Mouse (Mus musculus) forebrain, embryonic 13.5 days (tissue): ENCODE results near the gene Arhgef19. TPM values are rescaled to one million over a fixed set of nuclear protein-coding genes. Genes with fewer than 3 reads are reported as not detected.

Experiments
- ATAC-seq: fragments of 200-750 bp; cut with Nextera tagmentation; 2 replicates; pipeline ENCODE4 v1.8.0; 2017
- H3K27ac ChIP-seq: fragments of 300-500 bp; sonication (generic); 2 replicates; pipeline ENCODE4 v1.5.1; 2015; ENCODE audit warnings: inconsistent platforms, mild to moderate bottlenecking, moderate library complexity
- H3K27me3 ChIP-seq: fragments of 300-500 bp; sonication (generic); 2 replicates; pipeline ENCODE4 v1.6.1; 2015; ENCODE audit warnings: mild to moderate bottlenecking, inconsistent platforms
- H3K36me3 ChIP-seq: fragments of 300-500 bp; sonication (generic); 2 replicates; pipeline ENCODE4 v1.6.1; 2015; ENCODE audit warnings: mild to moderate bottlenecking, inconsistent platforms; ENCODE audit not compliant: poor library complexity, severe bottlenecking
- H3K4me1 ChIP-seq: fragments of 300-500 bp; sonication (generic); 2 replicates; pipeline ENCODE4 v1.6.1; 2015; ENCODE audit warnings: inconsistent platforms
- H3K4me2 ChIP-seq: fragments of 300-500 bp; sonication (generic); 2 replicates; pipeline ENCODE4 v1.6.1; 2015; ENCODE audit warnings: inconsistent platforms, mild to moderate bottlenecking, moderate library complexity
- H3K4me3 ChIP-seq: fragments of 300-500 bp; sonication (generic); 2 replicates; pipeline ENCODE4 v1.5.1; 2015; ENCODE audit warnings: mild to moderate bottlenecking, inconsistent platforms
- H3K9ac ChIP-seq: fragments of 300-500 bp; sonication (generic); 2 replicates; pipeline ENCODE4 v1.6.1; 2015; ENCODE audit warnings: mild to moderate bottlenecking, inconsistent platforms
- H3K9me3 ChIP-seq: fragments of 300-500 bp; sonication (generic); replicated peaks from 2 replicates; pipeline ENCODE4 v1.6.1; 2016; ENCODE audit warnings: inconsistent platforms
- WGBS: fragments of 180-500 bp; shearing (Covaris S2); methylation state at CpG from one replicate; pipeline ENCODE4 v1.1.7; 2015; 5-methylcytosine and 5-hydroxymethylcytosine counted together
- polyA plus RNA-seq: library from polyadenylated mRNA; unstranded; fragments of >200 nt; fragmentation: Nextera tagmentation; extraction: Ambion mirVana; gene quantifications from 2 replicates; pipeline ENCODE4 v1.2.1, GENCODE M21; 2015

Arhgef19 gene
- polyA plus RNA-seq, 1 experiment from 2014 or later = 1.2 TPM

GRCm38 (mm10) chr4:141240617-141241016, 1.3 kb downstream of the Arhgef19 start:
- Histone ChIP-seq H3K27ac (no peak overlapping the region), H3K36me3 (no peaks in the 10 kb centered on the region), H3K4me3 (no peak overlapping the region), H3K9ac (no peak overlapping the region), H3K4me1 (peaks cover 54% of the 10 kb centered on the region), H3K27me3 (peaks cover 83% of the 10 kb centered on the region), H3K4me2 (peak overlapping the region; percentile 15; the same call in 1 of the 2 replicates), H3K9me3 (no peaks in the 10 kb centered on the region)
- WGBS = 2% methylated on average over 14 of the region's 14 CpGs
- no peak for ATAC-seq

- no peaks in the 10 kb centered on the region for H3K9me3 ChIP-seq
- no peaks in the 10 kb centered on the region for H3K36me3 ChIP-seq
- H3K9ac ChIP-seq = no peak overlapping the region
- H3K4me2 ChIP-seq = no peak overlapping the region
- H3K27me3 ChIP-seq = peaks cover 86% of the 10 kb centered on the region
- peaks cover 66% of the 10 kb centered on the region for H3K4me1 ChIP-seq
- H3K27ac ChIP-seq = no peak overlapping the region
- 35% methylated on average over 15 of the region's 15 CpGs for WGBS
- H3K4me3 ChIP-seq = no peak overlapping the region
- ATAC-seq = no peak
These were observed 2.6 kb downstream of the Arhgef19 start for GRCm38 (mm10) chr4:141241861-141242260.

GRCm38 (mm10) chr4:141242651-141243241, 3.4 kb downstream of the Arhgef19 start:
- H3K4me1 ChIP-seq = peaks cover 75% of the 10 kb centered on the region
- H3K36me3 ChIP-seq = no peaks in the 10 kb centered on the region
- no peak overlapping the region for H3K27ac ChIP-seq
- no peak overlapping the region for H3K9ac ChIP-seq
- peak overlapping the region; percentile 15 for H3K4me2 ChIP-seq
- WGBS = 3% methylated on average over 11 of the region's 11 CpGs
- H3K9me3 ChIP-seq = no peaks in the 10 kb centered on the region
- no peak for ATAC-seq
- peaks cover 88% of the 10 kb centered on the region for H3K27me3 ChIP-seq
- H3K4me3 ChIP-seq = no peak overlapping the region

GRCm38 (mm10) chr4:141243636-141244035, 4.3 kb downstream of the Arhgef19 start:
- Histone ChIP-seq H3K4me2 (no peak overlapping the region), H3K4me3 (no peak overlapping the region), H3K27ac (no peak overlapping the region), H3K4me1 (peaks cover 80% of the 10 kb centered on the region), H3K9ac (no peak overlapping the region), H3K27me3 (peaks cover 88% of the 10 kb centered on the region), H3K9me3 (no peaks in the 10 kb centered on the region), H3K36me3 (no peaks in the 10 kb centered on the region)
- ATAC-seq = no peak
- 78% methylated on average over 5 of the region's 5 CpGs for WGBS

GRCm38 (mm10) chr4:141244401-141244800, 5.1 kb downstream of the Arhgef19 start:
- 33% methylated on average over 5 of the region's 5 CpGs for WGBS
- Histone ChIP-seq H3K4me1 (peaks cover 76% of the 10 kb centered on the region), H3K36me3 (no peaks in the 10 kb centered on the region), H3K4me2 (peak overlapping the region; percentile 33; the same call in 1 of the 2 replicates), H3K4me3 (no peak overlapping the region), H3K27me3 (peaks cover 88% of the 10 kb centered on the region), H3K9ac (peak overlapping the region; percentile 14; the same call in 1 of the 2 replicates), H3K27ac (peak overlapping the region; percentile 86), H3K9me3 (no peaks in the 10 kb centered on the region)
- no peak for ATAC-seq

GRCm38 (mm10) chr4:141244931-141245425, 5.7 kb downstream of the Arhgef19 start:
- H3K9ac ChIP-seq = peak overlapping the region; percentile 14; the same call in 1 of the 2 replicates
- peak overlapping the region; percentile 86 for H3K27ac ChIP-seq
- WGBS = 5% methylated on average over 9 of the region's 9 CpGs
- peaks cover 70% of the 10 kb centered on the region for H3K4me1 ChIP-seq
- peak overlapping the region; percentile 33 for H3K4me2 ChIP-seq
- peaks cover 88% of the 10 kb centered on the region for H3K27me3 ChIP-seq
- H3K4me3 ChIP-seq = no peak overlapping the region
- no peaks in the 10 kb centered on the region for H3K36me3 ChIP-seq
- peak; percentile 70 for ATAC-seq
- no peaks in the 10 kb centered on the region for H3K9me3 ChIP-seq

- no peak overlapping the region for H3K9ac ChIP-seq
- H3K9me3 ChIP-seq = no peaks in the 10 kb centered on the region
- no peak overlapping the region for H3K4me3 ChIP-seq
- H3K4me2 ChIP-seq = peak overlapping the region; percentile 65
- H3K27me3 ChIP-seq = peaks cover 79% of the 10 kb centered on the region
- no peak for ATAC-seq
- peak overlapping the region; percentile 42; the same call in 1 of the 2 replicates for H3K27ac ChIP-seq
- no peaks in the 10 kb centered on the region for H3K36me3 ChIP-seq
- H3K4me1 ChIP-seq = peaks cover 65% of the 10 kb centered on the region
- WGBS = 19% methylated on average over 24 of the region's 24 CpGs
These were observed 7.0 kb downstream of the Arhgef19 start for GRCm38 (mm10) chr4:141246089-141246997.

GRCm38 (mm10) chr4:141246998-141247350, 7.7 kb downstream of the Arhgef19 start:
- 5% methylated on average over 17 of the region's 17 CpGs for WGBS
- Histone ChIP-seq H3K27ac (no peak overlapping the region), H3K27me3 (peaks cover 72% of the 10 kb centered on the region), H3K9ac (peak overlapping the region; percentile 13; the same call in 1 of the 2 replicates), H3K4me2 (peak overlapping the region; percentile 65), H3K9me3 (no peaks in the 10 kb centered on the region), H3K4me3 (peak overlapping the region; percentile 45; the same call in 1 of the 2 replicates), H3K4me1 (peaks cover 65% of the 10 kb centered on the region), H3K36me3 (no peaks in the 10 kb centered on the region)
- ATAC-seq = no peak

- H3K4me1 ChIP-seq = peaks cover 55% of the 10 kb centered on the region
- peak overlapping the region; percentile 45 for H3K4me3 ChIP-seq
- H3K36me3 ChIP-seq = no peaks in the 10 kb centered on the region
- no peaks in the 10 kb centered on the region for H3K9me3 ChIP-seq
- no peak overlapping the region for H3K27ac ChIP-seq
- peak; percentile 26; the same call in 1 of the 2 replicates for ATAC-seq
- peak overlapping the region; percentile 65 for H3K4me2 ChIP-seq
- H3K9ac ChIP-seq = peak overlapping the region; percentile 51
- H3K27me3 ChIP-seq = peaks cover 62% of the 10 kb centered on the region
- WGBS = under 1% methylated on average over 47 of the region's 60 CpGs
These were observed 8.7 kb downstream of the Arhgef19 start for GRCm38 (mm10) chr4:141247776-141248613.

- no peak overlapping the region for H3K9ac ChIP-seq
- WGBS = 8% methylated on average over 9 of the region's 11 CpGs
- H3K27me3 ChIP-seq = peaks cover 57% of the 10 kb centered on the region
- peak overlapping the region; percentile 65 for H3K4me2 ChIP-seq
- ATAC-seq = no peak
- H3K4me3 ChIP-seq = 0 out of 2 replicates have a peak overlapping the region, but pooled peaks have one; percentile 45
- no peaks in the 10 kb centered on the region for H3K36me3 ChIP-seq
- peaks cover 52% of the 10 kb centered on the region for H3K4me1 ChIP-seq
- H3K9me3 ChIP-seq = no peaks in the 10 kb centered on the region
- H3K27ac ChIP-seq = no peak overlapping the region
These were observed 9.3 kb downstream of the Arhgef19 start for GRCm38 (mm10) chr4:141248614-141248978.

- no peak for ATAC-seq
- no peak overlapping the region for H3K4me3 ChIP-seq
- no peak overlapping the region for H3K9ac ChIP-seq
- H3K4me2 ChIP-seq = no peak overlapping the region
- WGBS = 79% methylated on average over 11 of the region's 11 CpGs
- peaks cover 51% of the 10 kb centered on the region for H3K4me1 ChIP-seq
- peaks cover 49% of the 10 kb centered on the region for H3K27me3 ChIP-seq
- H3K9me3 ChIP-seq = no peaks in the 10 kb centered on the region
- no peaks in the 10 kb centered on the region for H3K36me3 ChIP-seq
- no peak overlapping the region for H3K27ac ChIP-seq
These were observed 10.1 kb downstream of the Arhgef19 start for GRCm38 (mm10) chr4:141249383-141249782.
